Mouse (Mus musculus): Measurements from ENCODE around the gene Smc5. TPM values are rescaled to one million over a fixed set of nuclear protein-coding genes. Genes with fewer than 3 reads are reported as not detected.

Smc5 gene
- polyA plus RNA-seq, 1 experiment = 17.6 TPM

DNA sequence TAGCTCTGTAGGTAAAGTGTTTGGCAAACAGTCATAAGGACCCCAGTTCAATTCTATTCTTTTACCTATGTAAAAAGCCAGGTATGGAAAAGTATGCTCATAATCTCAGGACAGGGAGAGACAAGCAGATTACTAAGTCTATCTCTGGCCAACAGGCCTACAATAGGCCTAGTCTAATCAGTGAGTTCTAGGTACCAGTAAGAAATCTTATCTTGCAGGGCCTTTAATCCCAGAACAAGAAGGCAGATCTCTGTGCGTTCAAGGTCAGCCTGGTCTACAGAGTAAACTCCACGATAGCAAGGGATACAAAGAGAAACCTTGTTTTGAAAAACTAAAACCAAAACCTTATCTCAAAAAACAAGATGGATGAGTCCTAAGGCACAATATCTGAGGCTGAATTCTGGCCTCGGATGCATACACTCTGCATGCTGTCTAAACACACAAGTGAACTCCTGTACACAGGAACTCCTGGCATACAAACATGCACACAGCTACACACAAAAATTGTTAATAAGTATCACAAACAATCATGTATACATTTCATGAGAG lies 70.1 kb downstream of the Smc5 start:
- WGBS = 97% methylated on average over 3 of the region's 3 CpGs
- H3K4me1 ChIP-seq (replicated peaks; ENCODE audit: control insufficient read depth, insufficient read depth, low read length) = no peaks in the 10 kb centered on the region
- H3K27me3 ChIP-seq (ENCODE audit: control insufficient read depth, insufficient read depth, low read length) = no peaks in the 10 kb centered on the region
- no peak overlapping the region for H3K4me3 ChIP-seq (ENCODE audit: control insufficient read depth, insufficient read depth, low read length)
- TF ChIP-seq POLR2A (IDR thresholded peaks at IDR 0.05; ENCODE audit: control insufficient read depth, extremely low read depth, insufficient read depth, low read length, poor library complexity) = no peak
- no peak for TF ChIP-seq CTCF (IDR thresholded peaks at IDR 0.05; ENCODE audit: borderline replicate concordance, control insufficient read depth, extremely low read depth, insufficient read depth, low read length, poor library complexity)
- peaks cover 19% of the 10 kb centered on the region for H3K36me3 ChIP-seq (ENCODE audit: control insufficient read depth, insufficient read depth, low read length)
- H3K27ac ChIP-seq (ENCODE audit: control insufficient read depth, insufficient read depth, low read length) = no peak overlapping the region
- no peak for DNase-seq

DNA sequence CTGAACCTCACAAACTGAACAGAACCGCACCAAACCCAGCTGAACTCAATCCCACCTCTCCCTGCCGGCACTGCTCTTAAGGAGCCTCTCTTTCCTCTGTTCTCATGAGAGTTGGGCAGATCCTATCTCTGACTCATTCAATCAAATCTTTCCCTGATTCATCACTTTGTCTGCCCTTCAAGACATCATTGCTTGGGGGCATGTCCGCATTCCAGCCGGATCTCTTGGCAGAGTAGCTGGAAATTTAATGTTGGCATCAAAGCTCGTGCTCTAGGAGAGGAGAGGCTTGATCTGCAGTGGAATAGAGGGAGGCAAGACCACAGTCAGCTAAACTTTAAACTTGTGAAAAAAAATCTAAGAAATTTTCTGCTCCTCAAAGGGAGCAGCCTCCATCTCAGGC lies 71.6 kb downstream of the Smc5 start:
- H3K27ac ChIP-seq (ENCODE audit: control insufficient read depth, insufficient read depth, low read length) = no peak overlapping the region
- 97% methylated on average over 5 of the region's 5 CpGs for WGBS
- TF ChIP-seq POLR2A (IDR thresholded peaks at IDR 0.05; ENCODE audit: control insufficient read depth, extremely low read depth, insufficient read depth, low read length, poor library complexity) = no peak
- peaks cover 13% of the 10 kb centered on the region for H3K36me3 ChIP-seq (ENCODE audit: control insufficient read depth, insufficient read depth, low read length)
- H3K4me1 ChIP-seq (replicated peaks; ENCODE audit: control insufficient read depth, insufficient read depth, low read length) = no peaks in the 10 kb centered on the region
- no peaks in the 10 kb centered on the region for H3K27me3 ChIP-seq (ENCODE audit: control insufficient read depth, insufficient read depth, low read length)
- DNase-seq = no peak
- no peak overlapping the region for H3K4me3 ChIP-seq (ENCODE audit: control insufficient read depth, insufficient read depth, low read length)

DNA sequence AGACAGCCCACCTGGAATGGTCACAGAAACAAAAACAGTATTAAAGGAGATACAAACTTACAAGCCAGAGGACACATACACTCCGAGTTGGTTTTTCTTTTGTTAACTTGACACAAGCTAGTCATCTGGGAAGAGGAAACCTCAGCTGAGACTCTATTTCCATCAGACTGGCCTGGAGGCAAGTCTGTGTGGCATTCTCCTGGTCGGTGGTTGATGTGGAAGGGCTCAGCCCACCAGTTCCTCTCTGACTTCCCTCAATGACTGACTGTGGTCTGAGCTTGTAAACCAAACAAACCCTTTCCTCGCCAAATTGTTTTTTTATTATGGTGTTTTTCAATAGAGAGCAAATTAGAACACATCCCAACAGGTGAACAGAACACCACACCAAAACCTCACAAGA lies 80.6 kb downstream of the Smc5 start:
- 22% methylated on average over 3 of the region's 3 CpGs for WGBS

DNA sequence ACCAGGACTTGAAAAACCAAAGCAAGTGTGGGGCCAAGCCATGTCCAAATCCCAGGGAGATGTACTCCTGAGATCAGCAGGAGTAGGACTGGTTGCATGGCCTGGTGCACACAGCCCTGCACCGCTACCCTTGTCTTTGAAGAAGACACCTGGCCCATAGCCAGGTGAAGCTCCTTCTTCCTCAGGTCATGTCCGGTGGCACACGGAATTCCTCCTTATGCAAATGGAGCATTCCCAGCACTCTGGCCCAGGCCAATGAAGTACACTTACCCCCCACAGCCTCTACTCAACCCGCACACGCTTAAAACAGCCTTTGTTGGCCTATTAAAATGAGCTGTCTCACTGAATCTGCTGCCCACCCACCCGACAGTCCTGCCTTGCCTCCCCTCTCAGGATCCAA lies 82.2 kb downstream of the Smc5 start:
- H3K4me3 ChIP-seq (ENCODE audit: control insufficient read depth, insufficient read depth, low read length) = no peak overlapping the region
- TF ChIP-seq CTCF (IDR thresholded peaks at IDR 0.05; ENCODE audit: borderline replicate concordance, control insufficient read depth, extremely low read depth, insufficient read depth, low read length, poor library complexity) = no peak
- TF ChIP-seq POLR2A (IDR thresholded peaks at IDR 0.05; ENCODE audit: control insufficient read depth, extremely low read depth, insufficient read depth, low read length, poor library complexity) = no peak
- H3K27ac ChIP-seq (ENCODE audit: control insufficient read depth, insufficient read depth, low read length) = no peak overlapping the region
- no peaks in the 10 kb centered on the region for H3K4me1 ChIP-seq (replicated peaks; ENCODE audit: control insufficient read depth, insufficient read depth, low read length)
- DNase-seq = no peak
- 89% methylated on average over 6 of the region's 6 CpGs for WGBS
- no peaks in the 10 kb centered on the region for H3K27me3 ChIP-seq (ENCODE audit: control insufficient read depth, insufficient read depth, low read length)
- no peaks in the 10 kb centered on the region for H3K36me3 ChIP-seq (ENCODE audit: control insufficient read depth, insufficient read depth, low read length)

More for the DNA sequence above, 80.6 kb downstream of the Smc5 start:
- Histone ChIP-seq H3K27me3 (ENCODE audit: control insufficient read depth, insufficient read depth, low read length) (no peaks in the 10 kb centered on the region), H3K4me3 (ENCODE audit: control insufficient read depth, insufficient read depth, low read length) (no peak overlapping the region), H3K27ac (ENCODE audit: control insufficient read depth, insufficient read depth, low read length) (no peak overlapping the region), H3K4me1 (replicated peaks; ENCODE audit: control insufficient read depth, insufficient read depth, low read length) (no peaks in the 10 kb centered on the region), H3K36me3 (ENCODE audit: control insufficient read depth, insufficient read depth, low read length) (no peaks in the 10 kb centered on the region)
- TF ChIP-seq CTCF (IDR thresholded peaks at IDR 0.05; ENCODE audit: borderline replicate concordance, control insufficient read depth, extremely low read depth, insufficient read depth, low read length, poor library complexity) (no peak), POLR2A (IDR thresholded peaks at IDR 0.05; ENCODE audit: control insufficient read depth, extremely low read depth, insufficient read depth, low read length, poor library complexity) (no peak)
- no peak for DNase-seq

DNA sequence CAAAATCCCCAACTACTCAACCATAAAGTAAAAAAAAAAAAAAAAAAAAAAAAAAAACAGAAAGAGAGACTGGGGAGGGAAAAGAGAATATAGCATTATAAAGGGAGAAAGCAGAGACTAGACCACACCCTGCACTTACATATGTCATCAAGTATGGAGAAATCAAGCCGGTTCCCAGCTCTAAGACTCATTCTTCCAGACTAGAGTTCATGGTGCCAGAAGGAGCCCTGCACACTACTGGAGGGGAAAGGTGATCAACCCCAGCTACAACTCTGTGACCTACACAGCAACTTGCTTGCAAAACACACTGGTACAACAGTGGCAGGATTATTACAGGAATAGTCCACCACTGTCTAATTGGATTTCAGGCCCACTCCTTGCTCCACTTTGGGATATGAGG lies 84.0 kb downstream of the Smc5 start:
- H3K4me1 ChIP-seq (replicated peaks; ENCODE audit: control insufficient read depth, insufficient read depth, low read length) = no peaks in the 10 kb centered on the region
- no peak overlapping the region for H3K27ac ChIP-seq (ENCODE audit: control insufficient read depth, insufficient read depth, low read length)
- H3K27me3 ChIP-seq (ENCODE audit: control insufficient read depth, insufficient read depth, low read length) = no peaks in the 10 kb centered on the region
- TF ChIP-seq POLR2A (IDR thresholded peaks at IDR 0.05; ENCODE audit: control insufficient read depth, extremely low read depth, insufficient read depth, low read length, poor library complexity) = no peak
- no peak for TF ChIP-seq CTCF (IDR thresholded peaks at IDR 0.05; ENCODE audit: borderline replicate concordance, control insufficient read depth, extremely low read depth, insufficient read depth, low read length, poor library complexity)
- H3K36me3 ChIP-seq (ENCODE audit: control insufficient read depth, insufficient read depth, low read length) = no peaks in the 10 kb centered on the region
- 92% methylated on average over 1 of the region's 1 CpGs for WGBS
- DNase-seq = no peak
- H3K4me3 ChIP-seq (ENCODE audit: control insufficient read depth, insufficient read depth, low read length) = no peak overlapping the region

DNA sequence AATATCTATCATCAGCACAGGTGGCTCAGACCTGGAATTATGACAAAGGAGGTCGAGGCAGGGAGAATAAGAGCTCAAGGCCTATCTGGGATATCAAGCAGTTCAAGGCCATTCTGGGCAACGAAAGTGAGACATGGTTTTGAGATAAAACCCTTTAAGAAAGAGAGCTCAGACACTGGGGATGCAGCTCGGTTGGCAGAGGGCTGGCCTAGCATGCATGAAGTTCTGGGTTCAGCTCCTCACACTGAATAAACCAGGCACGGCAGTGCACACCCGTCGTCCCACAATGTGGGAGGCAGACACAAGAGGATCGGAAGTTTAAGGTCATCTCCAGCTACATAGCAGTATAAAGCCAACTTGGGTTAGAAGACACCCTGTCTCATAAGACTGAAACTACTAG lies 84.7 kb downstream of the Smc5 start:
- Histone ChIP-seq H3K4me1 (replicated peaks; ENCODE audit: control insufficient read depth, insufficient read depth, low read length) (no peaks in the 10 kb centered on the region), H3K4me3 (ENCODE audit: control insufficient read depth, insufficient read depth, low read length) (no peak overlapping the region), H3K27me3 (ENCODE audit: control insufficient read depth, insufficient read depth, low read length) (no peaks in the 10 kb centered on the region), H3K27ac (ENCODE audit: control insufficient read depth, insufficient read depth, low read length) (no peak overlapping the region), H3K36me3 (ENCODE audit: control insufficient read depth, insufficient read depth, low read length) (no peaks in the 10 kb centered on the region)
- no peak for TF ChIP-seq CTCF (IDR thresholded peaks at IDR 0.05; ENCODE audit: borderline replicate concordance, control insufficient read depth, extremely low read depth, insufficient read depth, low read length, poor library complexity)
- no peak for TF ChIP-seq POLR2A (IDR thresholded peaks at IDR 0.05; ENCODE audit: control insufficient read depth, extremely low read depth, insufficient read depth, low read length, poor library complexity)
- no peak for DNase-seq
- WGBS = 94% methylated on average over 7 of the region's 7 CpGs

DNA sequence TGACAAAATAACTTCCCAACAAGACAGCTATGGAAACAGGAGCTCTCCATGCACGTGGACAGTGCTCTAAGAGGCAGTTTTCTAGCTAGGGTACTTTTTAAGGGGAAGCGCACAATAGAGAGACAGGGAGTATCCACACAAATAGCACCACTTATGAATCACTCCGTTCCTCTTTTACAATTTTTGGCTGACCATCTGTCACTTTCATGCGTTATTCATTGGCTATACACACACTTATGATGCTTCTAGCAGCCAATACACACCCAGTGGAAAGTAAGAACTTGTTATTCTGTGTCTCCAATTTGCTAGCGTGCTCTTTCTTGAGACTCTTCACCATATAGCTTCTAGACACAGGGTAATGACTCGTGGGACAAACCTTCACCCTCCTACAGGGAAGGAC lies 86.0 kb downstream of the Smc5 start:
- WGBS = 95% methylated on average over 6 of the region's 6 CpGs
- Histone ChIP-seq H3K27ac (ENCODE audit: control insufficient read depth, insufficient read depth, low read length) (no peak overlapping the region), H3K4me1 (replicated peaks; ENCODE audit: control insufficient read depth, insufficient read depth, low read length) (no peaks in the 10 kb centered on the region), H3K4me3 (ENCODE audit: control insufficient read depth, insufficient read depth, low read length) (no peak overlapping the region), H3K27me3 (ENCODE audit: control insufficient read depth, insufficient read depth, low read length) (no peaks in the 10 kb centered on the region), H3K36me3 (ENCODE audit: control insufficient read depth, insufficient read depth, low read length) (no peaks in the 10 kb centered on the region)
- no peak for TF ChIP-seq POLR2A (IDR thresholded peaks at IDR 0.05; ENCODE audit: control insufficient read depth, extremely low read depth, insufficient read depth, low read length, poor library complexity)
- DNase-seq = no peak

All from thymus, adult 2 months (tissue).